Mouse (Mus musculus): ENCODE data around the gene Cog7. TPM values are rescaled to one million over a fixed set of nuclear protein-coding genes. Genes with fewer than 3 reads are reported as not detected.

The Cog7 gene
- polyA plus RNA-seq, 1 experiment from 2014 or later: 27.3 TPM

- H3K36me3 ChIP-seq: no peaks in the 10 kb centered on the region
- no peak overlapping the region for H3K9ac ChIP-seq
- ATAC-seq (ENCODE audit: borderline replicate concordance, extremely low read depth, low FRiP score, low TSS enrichment): no peak
- H3K27ac ChIP-seq: no peak overlapping the region
- H3K27me3 ChIP-seq: no peaks in the 10 kb centered on the region
- no peak overlapping the region for H3K4me2 ChIP-seq
- no peaks in the 10 kb centered on the region for H3K9me3 ChIP-seq
- WGBS: 85% methylated on average over 7 of the region's 7 CpGs
- H3K4me3 ChIP-seq: no peak overlapping the region
- peaks cover 6% of the 10 kb centered on the region; the same call in 1 of the 2 replicates for H3K4me1 ChIP-seq
Measured at GRCm38 (mm10) chr7:121874784-121875183, 106.7 kb downstream of the Cog7 start.

- 0 out of 2 replicates have a peak overlapping the region, but pooled peaks have one; percentile 5 for H3K27ac ChIP-seq
- no peaks in the 10 kb centered on the region for H3K9me3 ChIP-seq
- no peaks in the 10 kb centered on the region for H3K36me3 ChIP-seq
- H3K9ac ChIP-seq: no peak overlapping the region
- no peak overlapping the region for H3K4me3 ChIP-seq
- H3K4me2 ChIP-seq: no peak overlapping the region
- H3K27me3 ChIP-seq: no peaks in the 10 kb centered on the region
- H3K4me1 ChIP-seq: peaks cover 6% of the 10 kb centered on the region; the same call in 1 of the 2 replicates
- peak; percentile 37; the same call in 1 of the 2 replicates for ATAC-seq (ENCODE audit: borderline replicate concordance, extremely low read depth, low FRiP score, low TSS enrichment)
- 24% methylated on average over 3 of the region's 3 CpGs for WGBS
Measured at GRCm38 (mm10) chr7:121873998-121874397, 107.5 kb downstream of the Cog7 start.

- H3K9ac ChIP-seq: no peak overlapping the region
- H3K4me1 ChIP-seq: peaks cover 6% of the 10 kb centered on the region; the same call in 1 of the 2 replicates
- no peaks in the 10 kb centered on the region for H3K36me3 ChIP-seq
- 70% methylated on average over 3 of the region's 3 CpGs for WGBS
- no peaks in the 10 kb centered on the region for H3K9me3 ChIP-seq
- no peak for ATAC-seq (ENCODE audit: borderline replicate concordance, extremely low read depth, low FRiP score, low TSS enrichment)
- H3K27me3 ChIP-seq: no peaks in the 10 kb centered on the region
- H3K4me2 ChIP-seq: no peak overlapping the region
- H3K27ac ChIP-seq: no peak overlapping the region
- no peak overlapping the region for H3K4me3 ChIP-seq
Measured at GRCm38 (mm10) chr7:121871631-121872030, 109.9 kb downstream of the Cog7 start.

GRCm38 (mm10) chr7:121864858-121865585, 116.5 kb downstream of the Cog7 start, which contains the start of gene Scnn1b:
Scnn1b (plus strand) TSS chr7:121865038.
- Histone ChIP-seq H3K4me2 (peak within 1 kb of the TSS; percentile 54), H3K4me1 (no peaks in the 10 kb centered on the region), H3K36me3 (no peaks in the 10 kb centered on the region), H3K27me3 (peaks cover 19% of the 10 kb centered on the region), H3K4me3 (peak within 1 kb of the TSS; percentile 31), H3K27ac (no peak within 1 kb of the TSS), H3K9ac (no peak within 1 kb of the TSS), H3K9me3 (no peaks in the 10 kb centered on the region)
- 3% methylated on average over 42 of the region's 42 CpGs for WGBS
- no peak; the same call in 1 of the 2 replicates for ATAC-seq (ENCODE audit: borderline replicate concordance, extremely low read depth, low FRiP score, low TSS enrichment)

- peaks cover 4% of the 10 kb centered on the region for H3K27me3 ChIP-seq
- WGBS: 74% methylated on average over 8 of the region's 8 CpGs
- H3K9me3 ChIP-seq: no peaks in the 10 kb centered on the region
- no peak for ATAC-seq (ENCODE audit: borderline replicate concordance, extremely low read depth, low FRiP score, low TSS enrichment)
- H3K4me2 ChIP-seq: no peak overlapping the region
- no peak overlapping the region for H3K4me3 ChIP-seq
- H3K36me3 ChIP-seq: no peaks in the 10 kb centered on the region
- no peak overlapping the region for H3K9ac ChIP-seq
- 0 out of 2 replicates have a peak, but pooled peaks cover 3% of the 10 kb centered on the region for H3K4me1 ChIP-seq
- H3K27ac ChIP-seq: no peak overlapping the region
Measured at GRCm38 (mm10) chr7:121858939-121859338, 122.6 kb downstream of the Cog7 start.

DNA sequence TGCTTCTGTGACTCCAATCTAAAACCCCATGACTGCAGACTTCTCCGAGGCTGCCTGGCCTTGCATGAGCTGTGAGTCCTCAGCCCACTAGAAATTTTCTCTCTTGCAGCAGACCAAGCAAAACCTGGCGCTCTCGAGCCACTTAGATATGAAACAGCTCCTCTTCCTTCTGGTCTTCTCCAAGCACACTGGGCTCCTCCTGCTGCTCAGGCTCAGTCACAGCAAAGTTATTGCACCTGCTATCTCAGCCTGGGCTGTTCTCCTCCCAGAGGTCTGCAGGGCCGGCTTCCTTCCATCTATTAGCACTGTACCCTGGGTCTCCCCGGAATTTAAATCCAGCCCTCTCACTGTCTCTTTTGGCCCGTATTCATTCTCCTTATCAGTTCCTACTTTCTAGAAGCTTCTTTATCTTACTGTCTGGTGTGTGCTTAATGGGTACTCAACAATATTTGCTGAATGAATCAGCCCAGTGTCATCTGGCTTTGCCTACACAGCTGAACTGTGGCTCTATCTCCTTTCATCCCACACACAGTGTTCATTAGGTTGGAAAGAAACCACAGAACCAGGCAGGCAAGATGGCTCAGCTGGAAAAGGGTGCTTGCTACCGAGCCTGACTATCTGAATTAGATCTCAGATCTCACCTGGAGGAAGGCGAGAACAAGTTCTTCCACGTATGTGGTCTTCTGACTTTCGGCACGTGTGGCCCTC, 124.2 kb downstream of the Cog7 start:
- ATAC-seq (ENCODE audit: borderline replicate concordance, extremely low read depth, low FRiP score, low TSS enrichment): no peak
- Histone ChIP-seq H3K27me3 (no peaks in the 10 kb centered on the region), H3K27ac (no peak overlapping the region), H3K4me1 (0 out of 2 replicates have a peak, but pooled peaks cover 3% of the 10 kb centered on the region), H3K36me3 (no peaks in the 10 kb centered on the region), H3K4me2 (no peak overlapping the region), H3K9me3 (no peaks in the 10 kb centered on the region), H3K9ac (no peak overlapping the region), H3K4me3 (no peak overlapping the region)
- 63% methylated on average over 11 of the region's 11 CpGs for WGBS

GRCm38 (mm10) chr7:121848537-121849168, 132.9 kb downstream of the Cog7 start:
- Histone ChIP-seq H3K4me3 (no peak overlapping the region), H3K36me3 (no peaks in the 10 kb centered on the region), H3K4me2 (no peak overlapping the region), H3K9me3 (no peaks in the 10 kb centered on the region), H3K27ac (peak overlapping the region; percentile 44; the same call in 1 of the 2 replicates), H3K9ac (no peak overlapping the region), H3K4me1 (no peaks in the 10 kb centered on the region), H3K27me3 (no peaks in the 10 kb centered on the region)
- peak; percentile 84 for ATAC-seq (ENCODE audit: borderline replicate concordance, extremely low read depth, low FRiP score, low TSS enrichment)
- WGBS: 49% methylated on average over 8 of the region's 9 CpGs

DNA sequence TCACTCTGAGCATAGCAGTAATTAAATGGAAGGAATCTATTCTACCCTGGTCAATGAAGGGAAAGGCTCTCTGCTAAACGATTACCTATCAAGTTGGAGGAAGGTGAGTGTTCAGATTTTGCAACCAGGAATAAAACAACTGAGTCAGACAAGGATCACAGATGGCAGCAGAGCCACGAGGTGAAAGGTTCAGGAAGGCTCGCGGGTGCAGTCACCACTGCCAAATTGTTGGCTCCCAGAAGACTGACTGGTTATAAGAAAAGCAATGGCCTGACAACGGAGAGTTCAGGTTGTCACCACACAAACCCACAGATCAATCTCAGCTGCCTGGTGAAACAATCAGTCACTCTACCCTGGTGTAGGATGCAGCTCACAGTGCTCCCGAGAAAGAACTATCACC, 135.5 kb downstream of the Cog7 start:
- Histone ChIP-seq H3K4me3 (no peak overlapping the region), H3K9ac (no peak overlapping the region), H3K4me1 (no peaks in the 10 kb centered on the region), H3K9me3 (no peaks in the 10 kb centered on the region), H3K4me2 (no peak overlapping the region), H3K36me3 (no peaks in the 10 kb centered on the region), H3K27me3 (no peaks in the 10 kb centered on the region), H3K27ac (no peak overlapping the region)
- ATAC-seq (ENCODE audit: borderline replicate concordance, extremely low read depth, low FRiP score, low TSS enrichment): no peak
- 59% methylated on average over 6 of the region's 6 CpGs for whole genome bisulfite sequencing

- no peaks in the 10 kb centered on the region for H3K27me3 ChIP-seq
- no peak overlapping the region for H3K4me2 ChIP-seq
- no peak overlapping the region for H3K9ac ChIP-seq
- no peak overlapping the region for H3K27ac ChIP-seq
- no peaks in the 10 kb centered on the region for H3K36me3 ChIP-seq
- no peaks in the 10 kb centered on the region for H3K4me1 ChIP-seq
- no peak overlapping the region for H3K4me3 ChIP-seq
- no peaks in the 10 kb centered on the region for H3K9me3 ChIP-seq
- ATAC-seq (ENCODE audit: borderline replicate concordance, extremely low read depth, low FRiP score, low TSS enrichment): no peak
- WGBS: 47% methylated on average over 6 of the region's 6 CpGs
Measured at GRCm38 (mm10) chr7:121842234-121842633, 139.3 kb downstream of the Cog7 start.

GRCm38 (mm10) chr7:121840810-121841209, 140.7 kb downstream of the Cog7 start:
- H3K9ac ChIP-seq: no peak overlapping the region
- 53% methylated on average over 7 of the region's 7 CpGs for WGBS
- no peaks in the 10 kb centered on the region for H3K36me3 ChIP-seq
- no peak overlapping the region for H3K27ac ChIP-seq
- H3K9me3 ChIP-seq: no peaks in the 10 kb centered on the region
- no peak for ATAC-seq (ENCODE audit: borderline replicate concordance, extremely low read depth, low FRiP score, low TSS enrichment)
- H3K4me3 ChIP-seq: no peak overlapping the region
- H3K4me1 ChIP-seq: no peaks in the 10 kb centered on the region
- no peaks in the 10 kb centered on the region for H3K27me3 ChIP-seq
- H3K4me2 ChIP-seq: no peak overlapping the region

- Histone ChIP-seq H3K9me3 (no peaks in the 10 kb centered on the region), H3K4me1 (no peaks in the 10 kb centered on the region), H3K4me2 (no peak overlapping the region), H3K4me3 (no peak overlapping the region), H3K27ac (peak overlapping the region; percentile 72), H3K27me3 (no peaks in the 10 kb centered on the region), H3K36me3 (no peaks in the 10 kb centered on the region), H3K9ac (no peak overlapping the region)
- WGBS: 54% methylated on average over 7 of the region's 7 CpGs
- peak; percentile 58; the same call in 1 of the 2 replicates for ATAC-seq (ENCODE audit: borderline replicate concordance, extremely low read depth, low FRiP score, low TSS enrichment)
Measured at GRCm38 (mm10) chr7:121836827-121837226, 144.7 kb downstream of the Cog7 start.

DNA sequence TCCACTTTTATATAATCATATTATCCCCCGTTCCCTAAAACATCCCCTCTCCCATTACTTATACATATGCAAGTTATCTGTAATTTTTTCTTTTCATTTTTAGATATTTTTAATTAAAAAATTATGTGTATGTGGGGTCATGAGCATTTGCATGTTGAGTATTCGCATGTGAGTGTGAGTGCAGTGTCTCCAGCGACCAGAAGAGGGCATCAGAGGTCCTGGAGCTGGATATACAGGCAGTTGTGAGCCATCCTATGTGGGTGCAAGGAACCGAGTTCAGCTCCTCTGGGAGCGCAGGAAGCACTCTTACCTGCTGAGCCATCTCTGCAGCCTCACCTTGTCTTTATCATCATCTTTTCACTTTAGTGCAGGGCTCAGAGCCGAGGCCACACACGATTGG, 146.1 kb downstream of the Cog7 start:
- no peak overlapping the region for H3K4me2 ChIP-seq

More for the DNA sequence above, 146.1 kb downstream of the Cog7 start:
- Histone ChIP-seq H3K9ac (no peak overlapping the region), H3K27me3 (no peaks in the 10 kb centered on the region), H3K4me1 (no peaks in the 10 kb centered on the region), H3K27ac (no peak overlapping the region), H3K36me3 (no peaks in the 10 kb centered on the region), H3K9me3 (no peaks in the 10 kb centered on the region), H3K4me3 (no peak overlapping the region)
- ATAC-seq (ENCODE audit: borderline replicate concordance, extremely low read depth, low FRiP score, low TSS enrichment): no peak
- 81% methylated on average over 7 of the region's 7 CpGs for WGBS

All from lung, embryonic 15.5 days (tissue).